Mouse (Mus musculus): ENCODE data around the gene Lztfl1.

DNA sequence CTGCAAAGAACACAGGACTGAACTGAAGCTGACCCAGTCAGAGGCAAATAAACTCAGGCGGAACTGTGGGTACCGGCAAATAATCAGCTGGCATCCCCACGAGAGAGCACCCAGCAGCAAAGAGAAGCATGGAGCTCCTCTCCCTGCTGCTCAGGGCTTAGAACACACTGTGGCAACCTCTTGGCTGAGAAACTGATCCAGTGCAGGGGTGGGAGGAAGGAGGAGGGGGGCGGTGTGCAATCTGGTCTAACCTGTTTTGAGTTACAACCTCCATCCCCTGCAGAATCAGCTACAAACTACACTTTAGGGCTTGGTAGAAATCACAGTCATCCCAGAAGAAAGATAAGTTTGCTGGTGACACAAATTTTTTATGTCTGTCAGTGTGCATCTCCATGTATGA lies 66.1 kb downstream of the Lztfl1 start:
- TF ChIP-seq POLR2A (IDR thresholded peaks at IDR 0.05; ENCODE audit: borderline replicate concordance, extremely low read depth, insufficient read depth, insufficient read length, poor library complexity, severe bottlenecking) (no peak), CTCF (IDR thresholded peaks at IDR 0.05; ENCODE audit: borderline replicate concordance, extremely low read depth, insufficient read depth, insufficient read length) (no peak)

Data from brain, embryonic 14.5 days (tissue).